Mouse (Mus musculus): Measurements from ENCODE around the gene Gpr156. TPM values are rescaled to one million over a fixed set of nuclear protein-coding genes. Genes with fewer than 3 reads are reported as not detected.

The Gpr156 gene
- polyA plus RNA-seq, 1 experiment from 2014 or later = 4.0 TPM

DNA sequence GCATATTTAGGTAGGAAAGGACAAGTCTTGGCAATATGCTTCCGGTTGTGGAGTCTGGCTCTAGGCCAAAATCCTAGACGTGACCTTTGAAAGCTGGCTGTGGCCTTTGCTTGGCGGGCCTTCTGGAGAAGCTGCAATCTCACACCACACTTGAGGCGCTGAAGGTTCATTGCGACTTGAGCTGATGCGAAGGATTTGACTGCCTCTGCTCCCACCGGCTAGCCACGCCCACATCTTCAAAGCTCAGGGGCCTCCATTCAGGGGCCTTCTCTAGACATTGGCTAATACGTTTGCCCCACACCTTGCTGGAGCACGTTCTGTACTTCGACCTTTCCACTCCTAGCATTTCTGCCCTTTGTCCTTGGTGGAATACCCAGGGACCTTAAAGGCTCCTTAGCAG, 15.0 kb upstream of the Gpr156 start:
- H3K4me1 ChIP-seq (replicated peaks; ENCODE audit: control insufficient read depth, insufficient read depth, low read length) = no peaks in the 10 kb centered on the region
- no peaks in the 10 kb centered on the region for H3K27me3 ChIP-seq (ENCODE audit: control insufficient read depth, insufficient read depth, low read length)
- no peak for ATAC-seq (ENCODE audit: low FRiP score)
- H3K27ac ChIP-seq (ENCODE audit: low read depth, low read length) = no peak overlapping the region
- H3K4me3 ChIP-seq (ENCODE audit: low read depth, low read length) = no peak overlapping the region
- no peaks in the 10 kb centered on the region for H3K36me3 ChIP-seq (ENCODE audit: control insufficient read depth, insufficient read depth, low read length)
- H3K9ac ChIP-seq (ENCODE audit: low read depth, low read length) = no peak overlapping the region
- WGBS = 49% methylated on average over 11 of the region's 11 CpGs
- no peak for DNase-seq (ENCODE audit: low spot score)
- no peaks in the 10 kb centered on the region for H3K9me3 ChIP-seq (ENCODE audit: control insufficient read depth, low read length)
- no peak overlapping the region for H3K4me2 ChIP-seq (replicated peaks; ENCODE audit: low read depth, low read length)

DNA sequence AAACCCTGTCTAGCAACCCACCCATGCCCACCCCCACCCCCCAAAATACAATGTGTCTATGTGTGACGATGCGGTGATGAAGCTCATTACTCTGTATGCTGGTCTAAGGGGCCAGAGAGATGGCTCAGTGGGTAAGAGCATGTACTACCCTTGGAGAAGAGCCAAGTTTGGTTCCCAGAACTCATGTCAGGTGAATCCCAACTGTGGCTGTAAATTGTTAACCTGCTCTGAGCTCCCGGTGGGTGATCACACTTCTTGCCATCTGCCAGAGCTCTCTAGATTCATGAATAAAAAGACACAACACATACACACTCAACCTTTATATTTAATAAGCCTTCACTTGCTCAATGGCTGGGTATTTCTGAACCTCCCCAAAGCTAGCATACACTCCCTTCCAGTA, 9.8 kb upstream of the Gpr156 start:
- ATAC-seq (ENCODE audit: low FRiP score) (no peak), DNase-seq (ENCODE audit: low spot score) (no peak)
- no peaks in the 10 kb centered on the region for H3K4me1 ChIP-seq (replicated peaks; ENCODE audit: control insufficient read depth, insufficient read depth, low read length)
- H3K9ac ChIP-seq (ENCODE audit: low read depth, low read length) = no peak overlapping the region
- no peak overlapping the region for H3K4me2 ChIP-seq (replicated peaks; ENCODE audit: low read depth, low read length)
- no peak overlapping the region for H3K27ac ChIP-seq (ENCODE audit: low read depth, low read length)
- 96% methylated on average over 3 of the region's 3 CpGs for WGBS
- H3K4me3 ChIP-seq (ENCODE audit: low read depth, low read length) = no peak overlapping the region
- H3K36me3 ChIP-seq (ENCODE audit: control insufficient read depth, insufficient read depth, low read length) = no peaks in the 10 kb centered on the region
- H3K27me3 ChIP-seq (ENCODE audit: control insufficient read depth, insufficient read depth, low read length) = no peaks in the 10 kb centered on the region
- H3K9me3 ChIP-seq (ENCODE audit: control insufficient read depth, low read length) = no peaks in the 10 kb centered on the region

DNA sequence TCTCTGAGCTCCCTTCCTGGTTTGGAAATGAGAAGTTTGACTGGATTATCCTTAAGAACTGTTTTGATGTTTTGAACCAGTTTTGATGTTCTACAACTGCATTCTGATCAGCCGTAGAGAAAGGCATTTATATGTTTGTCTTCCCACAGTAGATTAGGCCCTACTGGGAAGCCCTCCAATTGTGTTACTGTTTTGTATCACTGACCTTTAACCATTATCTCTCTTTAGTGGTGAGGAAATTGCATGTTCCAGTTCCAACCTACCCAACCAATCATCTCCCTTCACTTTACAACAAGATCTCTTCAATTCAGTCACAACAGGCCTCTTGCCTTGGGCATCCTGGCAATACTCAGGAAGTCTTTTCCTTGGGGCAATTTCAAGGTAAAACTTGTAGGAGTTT, 5.2 kb upstream of the Gpr156 start:
- Histone ChIP-seq H3K4me1 (replicated peaks; ENCODE audit: control insufficient read depth, insufficient read depth, low read length) (no peaks in the 10 kb centered on the region), H3K9me3 (ENCODE audit: control insufficient read depth, low read length) (no peaks in the 10 kb centered on the region), H3K36me3 (ENCODE audit: control insufficient read depth, insufficient read depth, low read length) (no peaks in the 10 kb centered on the region), H3K27ac (ENCODE audit: low read depth, low read length) (no peak overlapping the region), H3K27me3 (ENCODE audit: control insufficient read depth, insufficient read depth, low read length) (no peaks in the 10 kb centered on the region), H3K9ac (ENCODE audit: low read depth, low read length) (no peak overlapping the region), H3K4me2 (replicated peaks; ENCODE audit: low read depth, low read length) (no peak overlapping the region), H3K4me3 (ENCODE audit: low read depth, low read length) (no peak overlapping the region)
- 92% methylated on average over 1 of the region's 1 CpGs for WGBS
- DNase-seq (ENCODE audit: low spot score) = no peak
- no peak for ATAC-seq (ENCODE audit: low FRiP score)

DNA sequence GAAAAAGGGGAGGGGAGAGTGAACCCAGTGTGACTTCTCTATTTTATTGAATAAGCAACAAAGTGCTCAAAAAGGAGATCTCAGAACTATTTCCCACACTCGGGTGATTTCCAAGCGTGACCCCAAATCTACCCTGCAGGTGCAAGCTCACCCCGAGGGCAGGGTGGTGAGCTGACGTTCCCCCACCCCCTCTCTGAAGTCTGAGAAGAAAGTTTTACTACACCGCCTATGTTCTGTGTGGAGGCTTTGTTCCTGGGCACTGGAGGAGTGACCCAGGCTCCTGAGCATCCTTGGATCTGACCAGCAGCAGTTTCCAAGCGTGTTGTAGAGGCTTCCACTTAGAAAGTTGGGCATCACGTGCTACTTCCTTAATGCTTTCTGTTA, 514 bp downstream of the Gpr156 start:
- 13% methylated on average over 7 of the region's 7 CpGs for WGBS
- ATAC-seq (ENCODE audit: low FRiP score) (no peak), DNase-seq (ENCODE audit: low spot score) (no peak)
- Histone ChIP-seq H3K27ac (ENCODE audit: low read depth, low read length) (no peak overlapping the region), H3K36me3 (ENCODE audit: control insufficient read depth, insufficient read depth, low read length) (no peaks in the 10 kb centered on the region), H3K4me1 (replicated peaks; ENCODE audit: control insufficient read depth, insufficient read depth, low read length) (no peaks in the 10 kb centered on the region), H3K9ac (ENCODE audit: low read depth, low read length) (peak overlapping the region; percentile 70), H3K4me2 (replicated peaks; ENCODE audit: low read depth, low read length) (peak overlapping the region; percentile 90), H3K9me3 (ENCODE audit: control insufficient read depth, low read length) (no peaks in the 10 kb centered on the region), H3K27me3 (ENCODE audit: control insufficient read depth, insufficient read depth, low read length) (no peaks in the 10 kb centered on the region; the same call in 1 of the 2 replicates), H3K4me3 (ENCODE audit: low read depth, low read length) (peak overlapping the region; percentile 46)

DNA sequence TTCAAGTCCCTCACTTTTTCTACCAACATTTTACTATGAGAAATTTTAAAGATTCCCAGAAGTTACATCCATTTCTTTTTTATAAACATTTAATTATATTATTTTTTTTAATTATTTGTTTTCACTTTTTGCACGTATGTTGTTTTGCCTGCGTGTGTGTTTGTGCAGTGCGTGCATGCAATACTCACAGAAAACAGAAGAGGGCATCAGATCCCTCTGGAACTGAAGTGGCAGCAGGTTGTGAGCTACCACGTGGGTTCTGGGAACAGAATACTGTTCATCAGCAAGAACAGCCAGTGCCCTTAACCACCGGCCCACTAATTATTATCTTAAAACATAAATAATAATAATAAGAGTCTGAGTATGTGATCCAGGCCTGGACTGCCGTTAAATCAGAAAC, 2.7 kb downstream of the Gpr156 start:
- Histone ChIP-seq H3K27me3 (ENCODE audit: control insufficient read depth, insufficient read depth, low read length) (no peaks in the 10 kb centered on the region; the same call in 1 of the 2 replicates), H3K36me3 (ENCODE audit: control insufficient read depth, insufficient read depth, low read length) (no peaks in the 10 kb centered on the region), H3K27ac (ENCODE audit: low read depth, low read length) (no peak overlapping the region), H3K4me3 (ENCODE audit: low read depth, low read length) (no peak overlapping the region), H3K4me1 (replicated peaks; ENCODE audit: control insufficient read depth, insufficient read depth, low read length) (no peaks in the 10 kb centered on the region), H3K4me2 (replicated peaks; ENCODE audit: low read depth, low read length) (no peak overlapping the region), H3K9me3 (ENCODE audit: control insufficient read depth, low read length) (no peaks in the 10 kb centered on the region), H3K9ac (ENCODE audit: low read depth, low read length) (no peak overlapping the region)
- DNase-seq (ENCODE audit: low spot score) (no peak), ATAC-seq (ENCODE audit: low FRiP score) (no peak)
- whole genome bisulfite sequencing = 83% methylated on average over 6 of the region's 6 CpGs

DNA sequence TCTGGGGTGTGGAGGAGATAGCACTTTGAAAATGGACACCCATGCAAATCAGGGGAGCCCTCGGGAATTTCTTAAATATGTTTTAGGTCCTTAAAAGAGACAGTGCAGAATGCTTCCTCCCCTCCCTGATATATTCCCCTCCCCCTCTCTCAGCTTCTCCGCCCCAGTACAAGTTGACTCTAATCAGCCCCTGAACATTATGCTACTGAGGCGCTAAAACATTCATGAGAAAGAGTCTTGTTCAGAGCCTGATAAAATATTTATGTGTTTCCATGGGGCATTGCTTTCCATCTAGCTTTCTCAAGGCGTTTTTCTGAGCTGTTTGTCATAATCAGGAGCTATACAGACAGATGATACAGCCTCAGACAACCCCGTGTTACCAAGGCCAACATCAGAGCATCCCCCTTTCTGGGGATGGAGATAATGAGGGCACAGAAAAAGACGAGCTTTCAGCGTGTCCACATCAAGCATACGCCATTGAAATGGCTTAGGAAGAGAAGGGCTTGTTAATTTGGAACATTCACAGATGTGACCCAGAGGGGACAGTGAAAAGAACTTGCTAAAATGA, 4.6 kb downstream of the Gpr156 start:
- H3K4me2 ChIP-seq (replicated peaks; ENCODE audit: low read depth, low read length) = no peak overlapping the region
- H3K27me3 ChIP-seq (ENCODE audit: control insufficient read depth, insufficient read depth, low read length) = no peaks in the 10 kb centered on the region; the same call in 1 of the 2 replicates
- peak overlapping the region; percentile 61; the same call in 1 of the 2 replicates for H3K27ac ChIP-seq (ENCODE audit: low read depth, low read length)
- H3K9me3 ChIP-seq (ENCODE audit: control insufficient read depth, low read length) = no peaks in the 10 kb centered on the region
- DNase-seq (ENCODE audit: low spot score) (no peak), ATAC-seq (ENCODE audit: low FRiP score) (peak; percentile 43)
- no peaks in the 10 kb centered on the region for H3K4me1 ChIP-seq (replicated peaks; ENCODE audit: control insufficient read depth, insufficient read depth, low read length)
- no peaks in the 10 kb centered on the region for H3K36me3 ChIP-seq (ENCODE audit: control insufficient read depth, insufficient read depth, low read length)
- no peak overlapping the region for H3K9ac ChIP-seq (ENCODE audit: low read depth, low read length)
- H3K4me3 ChIP-seq (ENCODE audit: low read depth, low read length) = no peak overlapping the region
- 58% methylated on average over 8 of the region's 8 CpGs for WGBS

DNA sequence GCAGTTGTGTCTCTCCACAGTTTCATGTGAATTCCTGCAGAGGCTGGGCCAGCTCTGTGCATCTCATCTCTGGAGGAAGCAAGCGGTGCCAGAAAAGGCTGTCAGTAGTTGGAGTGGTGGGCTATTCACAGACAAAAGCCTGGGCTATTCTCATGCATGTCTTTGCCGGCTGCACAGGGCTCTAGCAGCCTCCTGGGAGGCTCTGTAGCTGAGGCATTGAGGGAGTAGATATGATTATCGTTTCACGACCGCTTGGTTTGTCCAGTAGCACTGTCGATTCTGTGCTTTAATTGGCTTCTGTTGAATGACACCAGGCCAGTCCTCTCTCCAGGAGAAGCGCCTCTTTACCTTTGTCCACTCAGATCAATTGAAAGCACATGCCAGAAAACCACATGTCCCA, 9.8 kb downstream of the Gpr156 start:
- Histone ChIP-seq H3K9me3 (ENCODE audit: control insufficient read depth, low read length) (no peaks in the 10 kb centered on the region), H3K27ac (ENCODE audit: low read depth, low read length) (peak overlapping the region; percentile 37), H3K4me1 (replicated peaks; ENCODE audit: control insufficient read depth, insufficient read depth, low read length) (peaks cover 3% of the 10 kb centered on the region; the same call in 1 of the 2 replicates), H3K4me3 (ENCODE audit: low read depth, low read length) (no peak overlapping the region), H3K27me3 (ENCODE audit: control insufficient read depth, insufficient read depth, low read length) (no peaks in the 10 kb centered on the region), H3K9ac (ENCODE audit: low read depth, low read length) (0 out of 2 replicates have a peak overlapping the region, but pooled peaks have one; percentile 3), H3K4me2 (replicated peaks; ENCODE audit: low read depth, low read length) (no peak overlapping the region; the same call in 1 of the 2 replicates), H3K36me3 (ENCODE audit: control insufficient read depth, insufficient read depth, low read length) (no peaks in the 10 kb centered on the region)
- ATAC-seq (ENCODE audit: low FRiP score) = peak; percentile 45; the same call in 1 of the 2 replicates
- DNase-seq (ENCODE audit: low spot score) = peak; percentile 51
- 13% methylated on average over 7 of the region's 7 CpGs for WGBS

DNA sequence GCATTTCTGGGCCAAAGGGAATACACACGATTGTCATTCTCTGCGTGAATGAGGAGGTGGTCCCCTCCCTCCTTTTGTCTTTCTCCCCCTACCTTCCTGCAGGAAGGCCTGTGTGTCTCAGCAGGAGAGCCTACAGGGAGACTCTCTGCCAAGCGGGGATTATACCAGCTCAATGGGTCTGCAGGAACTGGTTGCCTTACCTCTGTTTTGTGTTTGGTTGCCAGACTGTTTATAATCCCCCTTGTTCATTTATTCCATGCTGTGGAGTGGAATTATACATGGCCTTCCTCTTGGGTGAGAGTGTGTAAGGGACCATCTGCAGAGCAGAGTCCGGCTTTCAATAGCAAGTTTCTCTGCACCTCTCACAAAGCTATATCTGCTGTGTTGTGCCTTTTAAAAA, 10.8 kb downstream of the Gpr156 start:
- Histone ChIP-seq H3K36me3 (ENCODE audit: control insufficient read depth, insufficient read depth, low read length) (no peaks in the 10 kb centered on the region), H3K4me2 (replicated peaks; ENCODE audit: low read depth, low read length) (no peak overlapping the region), H3K9ac (ENCODE audit: low read depth, low read length) (no peak overlapping the region), H3K9me3 (ENCODE audit: control insufficient read depth, low read length) (no peaks in the 10 kb centered on the region), H3K4me1 (replicated peaks; ENCODE audit: control insufficient read depth, insufficient read depth, low read length) (peaks cover 3% of the 10 kb centered on the region; the same call in 1 of the 2 replicates), H3K27ac (ENCODE audit: low read depth, low read length) (peak overlapping the region; percentile 27; the same call in 1 of the 2 replicates), H3K27me3 (ENCODE audit: control insufficient read depth, insufficient read depth, low read length) (no peaks in the 10 kb centered on the region), H3K4me3 (ENCODE audit: low read depth, low read length) (no peak overlapping the region)
- 19% methylated on average over 4 of the region's 4 CpGs for WGBS
- no peak for ATAC-seq (ENCODE audit: low FRiP score)
- no peak for DNase-seq (ENCODE audit: low spot score)

DNA sequence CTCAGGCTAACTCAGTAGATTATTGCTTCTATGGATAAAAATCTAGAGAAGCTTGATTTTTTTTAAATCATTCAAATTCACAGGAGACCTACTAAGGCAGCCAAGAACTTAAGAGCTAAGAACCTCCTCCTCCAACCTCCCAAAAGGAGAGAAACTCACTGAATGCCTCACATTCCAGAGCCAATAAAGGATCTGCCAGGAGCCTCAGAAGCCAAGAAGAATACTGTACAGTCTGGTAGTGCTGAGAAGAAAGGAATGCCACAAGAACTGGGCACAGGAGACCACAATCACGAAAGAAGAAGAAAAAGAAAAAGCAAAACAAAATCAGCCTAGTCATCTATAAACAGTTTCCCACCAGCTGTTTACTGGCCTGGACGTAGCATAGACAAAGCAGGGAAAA, 12.7 kb downstream of the Gpr156 start:
- DNase-seq (ENCODE audit: low spot score) = no peak
- Histone ChIP-seq H3K9me3 (ENCODE audit: control insufficient read depth, low read length) (no peaks in the 10 kb centered on the region), H3K36me3 (ENCODE audit: control insufficient read depth, insufficient read depth, low read length) (no peaks in the 10 kb centered on the region), H3K9ac (ENCODE audit: low read depth, low read length) (no peak overlapping the region), H3K27me3 (ENCODE audit: control insufficient read depth, insufficient read depth, low read length) (no peaks in the 10 kb centered on the region), H3K4me2 (replicated peaks; ENCODE audit: low read depth, low read length) (no peak overlapping the region), H3K4me1 (replicated peaks; ENCODE audit: control insufficient read depth, insufficient read depth, low read length) (peaks cover 3% of the 10 kb centered on the region; the same call in 1 of the 2 replicates), H3K27ac (ENCODE audit: low read depth, low read length) (no peak overlapping the region), H3K4me3 (ENCODE audit: low read depth, low read length) (no peak overlapping the region)
- ATAC-seq (ENCODE audit: low FRiP score) = no peak
- 54% methylated on average over 2 of the region's 2 CpGs for WGBS
